Mouse (Mus musculus): ENCODE measurements around the gene Polr2a.

The Polr2a gene

GRCm38 (mm10) chr11:69784793-69785272 is 26.4 kb upstream of the Polr2a start:
- DNase-seq (ENCODE audit: low read depth, low spot score), result no peak

- no peak for DNase-seq (ENCODE audit: low read depth, low spot score)
These were observed 23.4 kb upstream of the Polr2a start for GRCm38 (mm10) chr11:69781828-69782227.

- no peak for DNase-seq (ENCODE audit: low read depth, low spot score)
These were observed 20.5 kb upstream of the Polr2a start for GRCm38 (mm10) chr11:69778985-69779384.

GRCm38 (mm10) chr11:69778258-69778982 is 20.0 kb upstream of the Polr2a start:
- DNase-seq (ENCODE audit: low read depth, low spot score), result peak; percentile 42

- DNase-seq (ENCODE audit: low read depth, low spot score), result no peak
These were observed 19.2 kb upstream of the Polr2a start for GRCm38 (mm10) chr11:69777504-69778257.

GRCm38 (mm10) chr11:69776488-69776887 is 18.1 kb upstream of the Polr2a start:
- DNase-seq (ENCODE audit: low read depth, low spot score), result no peak

- DNase-seq (ENCODE audit: low read depth, low spot score), result no peak
These were observed 17.3 kb upstream of the Polr2a start for GRCm38 (mm10) chr11:69775716-69776115.

- no peak for DNase-seq (ENCODE audit: low read depth, low spot score)
These were observed 16.5 kb upstream of the Polr2a start for GRCm38 (mm10) chr11:69774961-69775360.

- peak; percentile 38 for DNase-seq (ENCODE audit: low read depth, low spot score)
These were observed 9.1 kb upstream of the Polr2a start for GRCm38 (mm10) chr11:69767625-69767909.

GRCm38 (mm10) chr11:69766872-69767624 is 8.6 kb upstream of the Polr2a start:
- peak; percentile 48 for DNase-seq (ENCODE audit: low read depth, low spot score)

- peak; percentile 86 for DNase-seq (ENCODE audit: low read depth, low spot score)
These were observed 7.7 kb upstream of the Polr2a start for GRCm38 (mm10) chr11:69766126-69766609.

GRCm38 (mm10) chr11:69765221-69766125 is 7.0 kb upstream of the Polr2a start, which contains the start of gene Zbtb4:
Gene Zbtb4, plus strand, starts transcription at chr11:69765912.
- DNase-seq (ENCODE audit: low read depth, low spot score), result peak; percentile 71

- no peak for DNase-seq (ENCODE audit: low read depth, low spot score)
These were observed 5.1 kb upstream of the Polr2a start for GRCm38 (mm10) chr11:69763551-69763950.

GRCm38 (mm10) chr11:69761868-69762267 is 3.4 kb upstream of the Polr2a start, which contains the start of gene Slc35g3:
Gene Slc35g3, minus strand, starts transcription at chr11:69761968.
- no peak for DNase-seq (ENCODE audit: low read depth, low spot score)

- DNase-seq (ENCODE audit: low read depth, low spot score), result no peak
These were observed 2.4 kb upstream of the Polr2a start for GRCm38 (mm10) chr11:69760901-69761200.

GRCm38 (mm10) chr11:69760160-69760900 is 1.9 kb upstream of the Polr2a start:
- no peak for DNase-seq (ENCODE audit: low read depth, low spot score)

GRCm38 (mm10) chr11:69758971-69759721 is 709 bp upstream of the Polr2a start:
- peak; percentile 98 for DNase-seq (ENCODE audit: low read depth, low spot score)

GRCm38 (mm10) chr11:69758090-69758456 is 364 bp downstream of the Polr2a start:
- DNase-seq (ENCODE audit: low read depth, low spot score), result peak; percentile 98

- no peak for DNase-seq (ENCODE audit: low read depth, low spot score)
These were observed 941 bp downstream of the Polr2a start for GRCm38 (mm10) chr11:69757303-69758089.

All from brain, adult 2 months (tissue).